Mouse (Mus musculus): Measurements from ENCODE around the gene Vwf.

The Vwf gene

DNA sequence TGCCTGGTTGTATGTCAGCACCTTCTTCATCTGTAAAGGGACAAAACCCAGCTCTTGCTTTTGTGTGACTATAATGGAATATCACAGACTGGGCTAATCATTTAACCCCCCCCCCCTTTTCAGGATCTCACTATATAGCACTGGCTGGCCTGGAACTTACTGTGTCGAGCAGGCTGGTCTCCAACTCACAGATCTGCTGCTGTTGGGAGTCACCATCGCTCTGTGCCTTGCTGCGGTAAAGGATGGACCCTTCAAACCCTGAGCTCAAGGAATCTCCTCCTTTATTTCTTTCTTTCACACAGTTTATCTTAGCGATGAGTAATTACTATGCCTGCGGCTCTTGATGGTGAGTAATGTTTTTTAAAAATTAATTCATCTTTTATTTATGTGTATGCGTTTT lies at the start of gene Vwf:
TSS of gene Vwf (plus strand) at position 301 of the 400 bp plus-strand sequence.
- in situ Hi-C loops (cut with MboI, MseI): loop anchor here (25.0 kb wide), 1 partner anchor 1534 kb away; the partner anchor contains the start of gene Vmn2r26

DNA sequence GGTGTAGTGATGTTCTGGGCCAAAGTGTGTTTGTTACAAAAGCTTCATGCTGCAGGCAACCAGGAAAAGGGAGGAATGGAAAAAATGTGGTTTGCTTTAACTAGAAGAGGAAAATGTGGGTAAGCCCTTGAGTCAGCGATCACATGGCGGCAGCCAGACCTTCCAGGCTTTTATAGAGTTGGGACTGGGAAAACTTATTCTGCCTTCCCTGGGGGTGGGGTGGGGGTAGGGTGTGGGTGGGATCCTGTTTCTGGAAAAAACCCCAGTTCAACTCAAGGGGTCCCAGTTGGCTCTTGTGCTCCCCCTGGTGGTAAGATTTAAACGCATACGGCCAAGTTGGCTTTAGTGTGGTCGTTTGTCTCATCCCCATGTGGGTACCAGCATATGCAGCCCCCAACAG lies 48.5 kb upstream of the Vwf start:
- in situ Hi-C loops (cut with MboI, MseI): loop anchor here (25.0 kb wide), 2 partner anchors 836 to 1939 kb away; partner anchors contain the start of genes Lpcat3 and Parp11

DNA sequence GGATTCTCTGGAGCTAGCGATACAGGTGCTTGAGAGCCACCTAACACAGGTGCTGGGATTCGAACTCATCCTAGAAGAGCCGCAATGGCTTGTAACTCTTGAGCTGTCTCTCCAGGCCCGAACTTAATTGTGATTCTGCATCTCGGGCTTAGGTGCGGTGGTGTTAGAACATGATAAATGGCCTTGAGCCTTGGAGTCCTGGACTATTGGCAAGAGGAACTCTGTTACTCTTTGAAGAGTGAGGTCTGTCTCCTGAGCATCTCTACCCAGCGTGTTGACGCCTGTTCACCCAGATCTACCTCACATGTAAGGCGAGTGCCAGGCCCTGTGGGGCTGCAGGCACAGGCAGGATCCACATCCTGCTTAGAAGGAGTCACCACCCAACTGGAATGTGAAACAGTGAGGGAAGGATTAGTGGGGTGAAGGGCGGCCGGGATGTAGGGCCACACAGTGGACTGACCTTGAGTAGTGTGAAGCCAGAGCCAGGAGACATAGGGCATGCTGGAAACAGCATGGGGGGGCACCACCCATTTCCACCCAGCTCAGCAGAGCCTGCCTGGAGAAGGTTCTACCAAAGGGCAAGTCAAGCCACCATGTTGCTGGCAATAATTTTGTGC lies 43.3 kb upstream of the Vwf start:
- in situ Hi-C loops (cut with MboI, MseI): loop anchor here (5.0 kb wide), 2 partner anchors 69 to 99 kb away; no protein-coding TSS in a partner anchor

DNA sequence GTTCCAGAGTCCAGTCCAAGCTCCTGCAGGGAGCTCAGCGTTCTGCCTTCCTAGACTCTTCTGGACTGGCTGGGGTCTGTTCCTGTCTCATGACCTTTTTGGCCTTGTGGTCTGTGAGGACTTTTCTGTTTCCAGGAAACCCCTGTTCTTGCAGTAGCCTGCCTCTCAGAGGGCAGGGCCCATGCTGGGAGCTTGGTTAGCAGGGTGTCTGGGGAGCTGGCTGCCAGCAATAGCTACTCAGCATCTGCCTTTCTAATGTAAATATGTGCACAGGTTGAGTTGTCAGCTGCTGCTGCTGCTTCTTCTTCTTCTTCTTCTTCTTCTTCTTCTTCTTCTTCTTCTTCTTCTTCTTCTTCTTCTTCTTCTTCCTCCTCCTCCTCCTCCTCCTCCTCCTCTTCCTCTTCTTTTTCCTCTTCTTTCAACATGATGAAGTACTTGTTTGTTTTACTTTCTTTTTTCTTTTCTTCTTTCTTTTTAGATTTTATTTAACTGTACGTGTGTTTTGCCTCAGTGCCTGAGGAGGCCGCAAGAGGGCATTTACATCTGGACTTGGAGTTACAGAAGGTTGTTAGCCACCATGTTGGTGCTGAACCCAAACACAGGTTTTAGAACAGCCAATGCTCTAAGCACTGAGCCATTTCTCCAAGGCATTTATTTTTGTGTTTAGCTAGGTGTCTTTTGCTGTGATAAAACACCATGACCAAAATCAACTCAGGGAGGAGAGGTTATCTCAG lies 41.8 kb upstream of the Vwf start:
- in situ Hi-C loops (cut with MboI, MseI): loop anchor here (5.0 kb wide), 2 partner anchors 68 to 98 kb away; no protein-coding TSS in a partner anchor

DNA sequence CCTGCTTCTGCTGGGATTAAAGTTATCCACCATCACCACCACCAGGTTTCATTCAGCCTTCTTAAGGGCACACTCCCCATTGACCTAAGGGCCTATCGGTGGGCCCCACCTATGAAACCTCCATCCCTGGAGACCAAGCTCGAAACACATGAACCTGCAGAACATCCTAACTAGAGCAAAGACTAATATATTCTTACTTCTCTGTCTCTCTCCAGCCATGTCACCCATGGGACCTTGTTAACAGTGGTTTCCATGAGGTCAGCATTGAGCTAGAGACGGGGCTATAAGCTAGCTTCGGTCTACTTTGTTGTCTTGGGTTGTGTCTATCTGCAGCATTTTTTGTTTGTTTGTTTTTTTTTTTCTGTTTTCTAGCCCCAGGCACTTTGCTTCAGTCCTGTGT lies 40.1 kb upstream of the Vwf start:
- in situ Hi-C loops (cut with MboI, MseI): no loop called here

DNA sequence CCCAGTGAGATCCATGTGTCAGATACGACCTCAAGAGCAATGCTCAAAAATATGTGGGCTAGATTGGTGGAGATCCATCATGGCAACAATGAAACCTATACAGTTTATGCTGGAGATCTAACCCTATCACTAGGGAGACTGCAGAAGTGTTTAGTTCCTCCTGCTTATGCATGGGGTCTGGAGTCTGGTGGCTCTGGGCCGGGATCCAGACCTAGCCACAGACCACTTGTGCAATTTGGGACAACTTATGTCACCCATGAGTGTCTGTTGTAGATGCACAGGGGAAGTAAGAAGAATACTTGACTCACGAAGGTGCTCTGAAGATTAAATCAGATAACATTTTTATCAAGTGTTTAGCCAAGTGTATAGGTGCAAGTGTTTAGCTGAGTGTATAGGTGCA lies 36.8 kb upstream of the Vwf start:
- in situ Hi-C loops (cut with MboI, MseI): no loop called here

DNA sequence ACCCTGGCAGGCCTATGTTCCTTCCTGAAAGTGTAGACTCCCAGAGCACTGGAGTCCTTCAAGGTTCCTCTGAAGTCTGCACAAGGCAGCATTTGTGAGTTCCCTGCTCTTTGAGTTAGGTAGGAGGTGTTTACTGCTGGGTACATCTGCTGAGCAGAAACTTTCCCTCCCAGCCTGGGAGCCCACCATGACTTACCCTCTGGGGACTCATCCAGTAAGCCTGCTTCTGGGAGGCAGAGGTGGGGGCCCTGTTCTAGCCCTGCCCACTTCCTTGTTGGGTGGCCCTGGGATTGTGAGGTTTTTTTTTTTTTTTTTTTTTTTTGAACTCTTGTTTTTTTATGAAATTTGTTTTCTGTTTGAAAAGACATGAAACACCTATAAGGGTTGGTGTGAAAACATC lies 35.9 kb upstream of the Vwf start:
- in situ Hi-C loops (cut with MboI, MseI): no loop called here

DNA sequence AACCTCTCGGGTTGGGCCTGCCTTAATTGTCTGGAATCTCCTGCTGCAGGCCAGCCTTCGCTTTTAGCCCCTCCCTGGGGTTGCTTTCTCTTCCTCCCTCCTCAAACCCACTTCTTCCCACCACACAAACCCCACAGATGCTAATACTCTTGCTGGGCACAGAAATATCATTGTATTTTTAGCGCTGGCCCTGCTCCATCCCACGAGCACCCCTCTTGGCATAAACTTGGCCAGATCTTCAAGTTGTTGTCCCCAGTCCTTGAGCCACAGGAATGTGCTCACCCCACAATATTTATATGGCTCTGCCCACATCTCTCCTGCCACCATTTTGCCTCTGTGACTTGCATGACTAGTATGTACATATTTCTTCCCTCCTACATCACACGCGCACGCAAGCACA lies 35.4 kb upstream of the Vwf start:
- in situ Hi-C loops (cut with MboI, MseI): no loop called here

GRCm38 (mm10) chr6:125512950-125513596 lies 33.5 kb upstream of the Vwf start:
- in situ Hi-C loops (cut with MboI, MseI): no loop called here

- in situ Hi-C loops (cut with MboI, MseI): no loop called here
Measured at GRCm38 (mm10) chr6:125515503-125516315, 30.9 kb upstream of the Vwf start.

GRCm38 (mm10) chr6:125521558-125522193 lies 24.9 kb upstream of the Vwf start:
- in situ Hi-C loops (cut with MboI, MseI): no loop called here

- in situ Hi-C loops (cut with MboI, MseI): no loop called here
Measured at GRCm38 (mm10) chr6:125524027-125524426, 22.5 kb upstream of the Vwf start.

DNA sequence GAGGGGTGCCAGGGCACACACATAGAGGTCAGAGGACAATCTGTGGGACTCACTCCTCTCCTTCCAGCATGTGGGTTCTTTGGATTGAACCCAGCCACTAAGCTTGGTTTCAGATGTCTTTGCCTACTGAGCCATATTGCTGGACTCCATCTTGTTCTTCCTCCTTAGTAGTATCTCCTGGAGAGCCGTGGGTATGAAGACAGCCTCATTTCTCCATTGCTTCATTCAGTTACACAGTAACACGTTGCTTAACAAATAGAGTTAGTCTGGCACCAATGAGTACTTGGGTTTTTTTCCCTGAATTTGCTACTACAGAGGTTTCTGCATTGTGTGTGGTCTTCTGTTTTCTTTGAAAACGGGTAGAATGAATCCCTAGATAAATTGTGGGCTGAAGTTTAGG lies 20.5 kb upstream of the Vwf start:
- in situ Hi-C loops (cut with MboI, MseI): loop anchor here (25.0 kb wide), 1 partner anchor 1514 kb away; the partner anchor contains the start of gene Vmn2r26

- in situ Hi-C loops (cut with MboI, MseI): loop anchor here (25.0 kb wide), 1 partner anchor 1516 kb away; the partner anchor contains the start of gene Vmn2r26
Measured at GRCm38 (mm10) chr6:125528614-125529200, 17.9 kb upstream of the Vwf start.

DNA sequence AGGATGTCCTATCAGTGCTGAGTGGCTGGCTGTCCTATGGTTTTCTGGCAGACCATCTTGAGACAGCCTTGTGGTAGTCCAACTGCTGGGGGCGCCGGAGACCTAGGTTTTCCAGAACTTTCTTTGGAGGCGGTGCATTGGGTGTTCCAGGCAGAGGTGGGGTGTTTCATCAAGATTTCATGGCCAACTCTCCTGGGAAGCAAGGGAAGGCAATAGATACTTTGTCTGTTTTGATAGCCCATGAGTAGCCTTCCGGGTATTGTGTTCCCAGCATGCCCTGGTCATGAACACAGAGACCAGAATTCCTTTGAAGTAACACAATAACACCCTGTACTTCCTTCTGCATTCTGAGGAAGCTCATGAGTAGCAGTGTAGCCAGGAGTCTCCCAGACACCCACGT lies 17.1 kb upstream of the Vwf start:
- in situ Hi-C loops (cut with MboI, MseI): loop anchor here (25.0 kb wide), 1 partner anchor 1517 kb away; the partner anchor contains the start of gene Vmn2r26

GRCm38 (mm10) chr6:125533104-125533650 lies 13.4 kb upstream of the Vwf start:
- in situ Hi-C loops (cut with MboI, MseI): loop anchor here (25.0 kb wide), 1 partner anchor 1521 kb away; the partner anchor contains the start of gene Vmn2r26

DNA sequence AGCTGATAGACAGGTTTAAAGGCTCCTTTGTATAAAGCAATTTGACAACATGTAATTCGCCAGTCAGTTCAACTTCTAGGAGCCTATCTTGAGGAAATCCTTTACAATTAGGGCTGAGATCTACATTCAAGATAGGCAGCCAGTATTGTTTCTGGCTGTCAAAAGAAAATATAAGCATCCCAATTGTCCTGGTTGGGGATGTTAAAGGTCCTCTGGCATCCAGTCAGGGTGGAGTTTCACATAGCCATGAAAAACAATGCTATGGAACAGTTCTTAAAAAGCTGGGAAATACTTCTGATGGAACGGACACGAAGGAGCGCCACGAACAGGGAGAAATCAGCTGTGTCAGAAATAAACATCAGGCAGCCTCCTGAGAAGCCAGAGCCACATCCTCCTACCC lies 11.6 kb upstream of the Vwf start:
- in situ Hi-C loops (cut with MboI, MseI): loop anchor here (25.0 kb wide), 1 partner anchor 1523 kb away; the partner anchor contains the start of gene Vmn2r26

- in situ Hi-C loops (cut with MboI, MseI): loop anchor here (25.0 kb wide), 1 partner anchor 1526 kb away; the partner anchor contains the start of gene Vmn2r26
Measured at GRCm38 (mm10) chr6:125538469-125538868, 8.1 kb upstream of the Vwf start.

DNA sequence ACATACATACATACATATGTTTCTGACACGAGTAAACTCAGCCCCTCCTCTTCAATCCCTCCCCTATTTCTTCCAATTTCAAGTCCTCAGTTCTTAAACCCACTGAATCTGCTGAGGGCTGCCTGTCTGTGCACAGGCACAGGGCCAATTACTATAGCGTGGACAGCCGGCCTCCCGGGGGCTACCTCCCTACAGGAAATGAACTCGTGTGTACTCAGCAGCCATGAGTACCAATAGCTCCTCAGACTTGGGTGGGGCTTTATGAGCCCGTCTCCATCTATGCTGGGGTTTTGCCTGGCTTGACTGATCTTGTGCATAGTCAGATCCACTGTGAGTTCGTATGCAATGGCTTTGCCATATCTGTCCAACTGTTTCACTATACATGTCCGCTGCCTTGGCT lies 7.2 kb upstream of the Vwf start:
- in situ Hi-C loops (cut with MboI, MseI): loop anchor here (25.0 kb wide), 1 partner anchor 1527 kb away; the partner anchor contains the start of gene Vmn2r26

DNA sequence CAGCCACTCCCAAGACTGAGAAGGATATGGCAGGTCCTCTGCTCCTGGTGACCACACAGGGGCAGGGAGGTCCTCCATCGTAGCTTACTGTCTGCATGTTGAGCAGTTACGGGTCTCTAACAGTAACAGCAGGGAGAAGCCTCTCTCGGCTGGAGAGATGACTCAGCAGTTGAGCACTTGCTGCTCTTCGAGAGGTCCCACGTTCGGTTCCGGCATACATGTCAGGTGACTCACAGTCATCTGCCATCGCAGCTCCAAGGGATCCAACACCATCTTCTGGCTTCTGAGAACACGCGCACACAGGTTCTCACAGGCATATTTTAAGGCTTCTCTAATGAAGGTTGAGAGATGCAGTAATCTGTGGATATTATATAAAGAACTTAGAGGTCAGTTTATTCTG lies 6.4 kb upstream of the Vwf start:
- in situ Hi-C loops (cut with MboI, MseI): loop anchor here (25.0 kb wide), 1 partner anchor 1528 kb away; the partner anchor contains the start of gene Vmn2r26

Data from T-helper 1 cell (primary cell).